Mouse (Mus musculus) intestine, postnatal 0 days (tissue): Measurements from ENCODE around the gene Adora2a. TPM values are rescaled to one million over a fixed set of nuclear protein-coding genes. Genes with fewer than 3 reads are reported as not detected.
"Not testable (repeated sequence)": the region's sequence is repeated elsewhere in the genome, so short reads cannot be mapped to it uniquely, and the experiment has no call there.

Source experiments
- ATAC-seq: fragments of 200-750 bp; cut with Nextera tagmentation; 2 replicates; pipeline ENCODE4 v1.8.0; 2017; ENCODE audit warnings: mild to moderate bottlenecking, moderate TSS enrichment, moderate library complexity
- H3K27ac ChIP-seq: fragments of 300-500 bp; sonication (generic); 2 replicates; pipeline ENCODE4 v1.5.1; 2014; ENCODE audit warnings: mild to moderate bottlenecking, low read depth, low read length, moderate library complexity
- H3K27me3 ChIP-seq: fragments of 300-500 bp; sonication (generic); replicated peaks from 2 replicates; pipeline ENCODE4 v1.6.1; 2014; ENCODE audit warnings: low read length, mixed read lengths; ENCODE audit not compliant: control insufficient read depth, insufficient read depth
- H3K36me3 ChIP-seq: fragments of 300-500 bp; sonication (generic); 2 replicates; pipeline ENCODE4 v1.6.1; 2014; ENCODE audit warnings: mild to moderate bottlenecking, moderate library complexity; ENCODE audit not compliant: control insufficient read depth, insufficient read depth
- H3K4me1 ChIP-seq: fragments of 300-500 bp; sonication (generic); replicated peaks from 2 replicates; pipeline ENCODE4 v1.6.1; 2014; ENCODE audit warnings: antibody characterized with exemption, low read length, mixed read lengths; ENCODE audit not compliant: control insufficient read depth, insufficient read depth
- H3K4me2 ChIP-seq: fragments of 300-500 bp; sonication (generic); replicated peaks from 2 replicates; pipeline ENCODE4 v1.6.1; 2014; ENCODE audit warnings: low read depth, mild to moderate bottlenecking, moderate library complexity
- H3K4me3 ChIP-seq: fragments of 300-500 bp; sonication (generic); 2 replicates; pipeline ENCODE4 v1.5.1; 2014; ENCODE audit warnings: low read depth, low read length
- H3K9ac ChIP-seq: fragments of 300-500 bp; sonication (generic); 2 replicates; pipeline ENCODE4 v1.6.1; 2014; ENCODE audit warnings: mild to moderate bottlenecking, low read depth, low read length
- H3K9me3 ChIP-seq: fragments of 300-500 bp; sonication (generic); 2 replicates; pipeline ENCODE4 v1.6.1; 2016; ENCODE audit warnings: mixed run types; ENCODE audit not compliant: control insufficient read depth
- CTCF ChIP-seq: sonication (generic); IDR thresholded peaks from 2 replicates; pipeline ENCODE4 v1.5.1; 2016; ENCODE audit warnings: low read depth, mild to moderate bottlenecking, control low read depth, antibody characterized with exemption, moderate library complexity
- WGBS: fragments of 180-500 bp; shearing (Covaris S2); extraction: QIAGEN DNeasy Blood & Tissue Kit; methylation state at CpG from one replicate; pipeline ENCODE4 v1.1.7; 2014; 5-methylcytosine and 5-hydroxymethylcytosine counted together
- polyA plus RNA-seq: library from polyadenylated mRNA; unstranded; fragments of >200 nt; fragmentation: Nextera tagmentation; extraction: Ambion mirVana; gene quantifications from 2 replicates; pipeline ENCODE4 v1.2.1, GENCODE M21; 2015

Gene Adora2a
- polyA plus RNA-seq, 1 experiment from 2014 or later = 1.4 TPM

- H3K9me3 ChIP-seq = no peaks in the 10 kb centered on the region
Observed at GRCm38 (mm10) chr10:75364796-75365195, 48.1 kb downstream of the Adora2a start.

GRCm38 (mm10) chr10:75365231-75365633 lies 48.6 kb downstream of the Adora2a start:
- H3K27me3 ChIP-seq = no peaks in the 10 kb centered on the region

More at GRCm38 (mm10) chr10:75364796-75365195, 48.1 kb downstream of the Adora2a start:
- no peak overlapping the region for H3K4me3 ChIP-seq
- H3K27ac ChIP-seq = no peak overlapping the region; the same call in 1 of the 2 replicates
- 74% methylated on average over 9 of the region's 9 CpGs for WGBS
- no peak for TF ChIP-seq CTCF
- no peak overlapping the region for H3K4me2 ChIP-seq
- H3K9ac ChIP-seq = no peak overlapping the region
- no peaks in the 10 kb centered on the region for H3K27me3 ChIP-seq
- no peaks in the 10 kb centered on the region for H3K36me3 ChIP-seq
- peak; percentile 56 for ATAC-seq
- 0 out of 2 replicates have a peak, but pooled peaks cover 2% of the 10 kb centered on the region for H3K4me1 ChIP-seq

GRCm38 (mm10) chr10:75373655-75374351 lies 57.1 kb downstream of the Adora2a start:
- not testable (repeated sequence) for H3K4me1 ChIP-seq, H3K9ac ChIP-seq, H3K27me3 ChIP-seq, H3K4me2 ChIP-seq, H3K27ac ChIP-seq, H3K4me3 ChIP-seq, ATAC-seq, H3K36me3 ChIP-seq, H3K9me3 ChIP-seq
- 51% methylated on average over 13 of the region's 19 CpGs for WGBS

More at GRCm38 (mm10) chr10:75365231-75365633, 48.6 kb downstream of the Adora2a start:
- 0 out of 2 replicates have a peak overlapping the region, but pooled peaks have one; percentile 20 for H3K4me3 ChIP-seq
- ATAC-seq = peak; percentile 54; the same call in 1 of the 2 replicates
- H3K4me1 ChIP-seq = 0 out of 2 replicates have a peak, but pooled peaks cover 2% of the 10 kb centered on the region
- no peak overlapping the region; the same call in 1 of the 2 replicates for H3K27ac ChIP-seq
- no peaks in the 10 kb centered on the region for H3K36me3 ChIP-seq
- H3K4me2 ChIP-seq = peak overlapping the region; percentile 45
- 50% methylated on average over 6 of the region's 6 CpGs for WGBS
- H3K9ac ChIP-seq = no peak overlapping the region
- TF ChIP-seq CTCF = no peak
- no peaks in the 10 kb centered on the region for H3K9me3 ChIP-seq

- no peak for ATAC-seq
- H3K4me3 ChIP-seq = no peak overlapping the region
- WGBS = 73% methylated on average over 10 of the region's 10 CpGs
- no peaks in the 10 kb centered on the region for H3K4me1 ChIP-seq
- TF ChIP-seq CTCF = no peak
- H3K27ac ChIP-seq = no peak overlapping the region
- H3K4me2 ChIP-seq = no peak overlapping the region
- no peaks in the 10 kb centered on the region for H3K9me3 ChIP-seq
- H3K9ac ChIP-seq = no peak overlapping the region
- no peaks in the 10 kb centered on the region for H3K27me3 ChIP-seq
- no peaks in the 10 kb centered on the region for H3K36me3 ChIP-seq
Observed at GRCm38 (mm10) chr10:75378688-75379087, 62.0 kb downstream of the Adora2a start.

Other genes starting within 250 kb of the Adora2a start
- gene Specc1l, start 104.8 kb upstream of the Adora2a start, polyA plus RNA-seq = 13.0 and 14.2 TPM in 2 replicates
- 0.14 and 0.52 TPM in 2 replicates for gene Upb1, start 84.2 kb downstream of the Adora2a start, polyA plus RNA-seq
- 62.6 and 63.3 TPM in 2 replicates for gene Snrpd3, start 200.7 kb downstream of the Adora2a start, polyA plus RNA-seq
- 80.9 and 84.6 TPM in 2 replicates for gene Gucd1, start 201.1 kb downstream of the Adora2a start, polyA plus RNA-seq
- 1.2 and 1.8 TPM in 2 replicates for gene Lrrc75b, start 243.5 kb downstream of the Adora2a start, polyA plus RNA-seq
- 131 and 132 TPM in 2 replicates for gene Ggt1, start 244.7 kb downstream of the Adora2a start, polyA plus RNA-seq